Mouse (Mus musculus): ENCODE results near the gene C1ra. TPM values are rescaled to one million over a fixed set of nuclear protein-coding genes. Genes with fewer than 3 reads are reported as not detected.
"Not testable (repeated sequence)": the region's sequence is repeated elsewhere in the genome, so short reads cannot be mapped to it uniquely, and the experiment has no call there.

Gene C1ra
- polyA plus RNA-seq (2014; fragmentation: Nextera tagmentation; extraction: Ambion mirVana), result 0.12 TPM in 1 of 2 replicates, not detected in the other

DNA sequence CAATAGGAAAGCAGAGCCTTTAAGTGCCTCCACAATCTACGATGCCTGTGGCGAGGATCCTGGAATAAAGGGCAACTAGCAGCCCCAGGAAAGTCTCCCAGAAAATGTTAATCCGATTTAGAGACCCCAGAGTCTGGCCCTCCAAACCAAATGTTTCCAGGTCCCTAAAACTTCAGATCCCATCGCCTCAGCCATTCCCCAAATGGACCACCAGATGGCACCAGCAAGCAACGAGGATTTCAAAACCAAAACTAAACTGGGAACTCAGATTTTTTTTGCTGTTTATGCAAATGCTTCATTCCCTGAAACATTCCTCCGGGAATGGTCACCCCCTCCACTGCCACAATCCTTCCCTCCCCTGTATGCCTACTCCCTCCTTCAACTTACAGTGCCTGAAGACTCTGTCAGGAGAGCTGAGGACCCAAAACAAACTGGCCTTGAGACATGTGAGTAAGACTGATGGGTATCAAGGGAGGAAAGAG, at the start of gene C1ra:
Gene C1ra, plus strand, starts transcription at position 51 of the 482 bp plus-strand sequence.
- H3K4me1 ChIP-seq (ENCODE audit: control insufficient read depth, insufficient read depth, low read length), result no peaks in the 10 kb centered on the region
- DNase-seq (peak; percentile 70), ATAC-seq (ENCODE audit: low FRiP score, low TSS enrichment) (no peak)
- H3K4me2 ChIP-seq (ENCODE audit: low read length), result no peak within 1 kb of the TSS
- H3K27me3 ChIP-seq (ENCODE audit: control insufficient read depth, insufficient read depth, low read length), result no peaks in the 10 kb centered on the region
- no peaks in the 10 kb centered on the region for H3K9me3 ChIP-seq (ENCODE audit: control insufficient read depth, low read length)
- no peak within 1 kb of the TSS for H3K4me3 ChIP-seq (replicated peaks; ENCODE audit: low read depth, low read length)
- H3K27ac ChIP-seq (replicated peaks; ENCODE audit: low read depth, low read length), result no peak within 1 kb of the TSS
- 7% methylated on average over 6 of the region's 6 CpGs for WGBS
- H3K9ac ChIP-seq (replicated peaks; ENCODE audit: low read length), result no peak within 1 kb of the TSS
- H3K36me3 ChIP-seq (ENCODE audit: control insufficient read depth, insufficient read depth, low read length), result no peaks in the 10 kb centered on the region

DNA sequence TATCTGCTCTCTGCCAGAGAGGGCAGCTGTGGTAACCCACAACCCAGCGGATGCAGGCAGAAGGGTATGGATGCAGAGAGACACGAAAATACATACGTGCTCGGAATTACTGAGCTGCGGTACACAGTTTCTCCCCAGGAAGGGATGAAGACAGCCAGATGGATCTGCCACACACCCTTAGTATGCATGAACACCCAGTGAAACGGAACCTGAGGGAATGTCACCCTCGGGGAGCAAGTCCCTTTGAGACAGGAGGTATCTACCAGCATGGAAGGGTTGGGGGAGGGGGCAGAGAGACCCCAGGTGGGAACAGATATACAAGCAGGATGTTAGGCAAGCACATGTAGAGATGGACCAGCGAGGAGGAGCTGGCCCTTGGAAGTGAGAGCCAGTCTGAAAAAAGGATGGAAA, 48.3 kb upstream of the C1ra start:
- H3K27me3 ChIP-seq (ENCODE audit: control insufficient read depth, insufficient read depth, low read length), result no peaks in the 10 kb centered on the region
- H3K4me1 ChIP-seq (ENCODE audit: control insufficient read depth, insufficient read depth, low read length), result peaks cover 16% of the 10 kb centered on the region
- 20% methylated on average over 8 of the region's 8 CpGs for WGBS
- DNase-seq (peak; percentile 61), ATAC-seq (ENCODE audit: low FRiP score, low TSS enrichment) (peak; percentile 40)
- peak overlapping the region; percentile 78 for H3K4me2 ChIP-seq (ENCODE audit: low read length)
- H3K36me3 ChIP-seq (ENCODE audit: control insufficient read depth, insufficient read depth, low read length), result peaks cover 19% of the 10 kb centered on the region; the same call in 1 of the 2 replicates
- peak overlapping the region; percentile 81 for H3K9ac ChIP-seq (replicated peaks; ENCODE audit: low read length)
- H3K27ac ChIP-seq (replicated peaks; ENCODE audit: low read depth, low read length), result peak overlapping the region; percentile 89
- H3K9me3 ChIP-seq (ENCODE audit: control insufficient read depth, low read length), result no peaks in the 10 kb centered on the region
- peak overlapping the region; percentile 67 for H3K4me3 ChIP-seq (replicated peaks; ENCODE audit: low read depth, low read length)

DNA sequence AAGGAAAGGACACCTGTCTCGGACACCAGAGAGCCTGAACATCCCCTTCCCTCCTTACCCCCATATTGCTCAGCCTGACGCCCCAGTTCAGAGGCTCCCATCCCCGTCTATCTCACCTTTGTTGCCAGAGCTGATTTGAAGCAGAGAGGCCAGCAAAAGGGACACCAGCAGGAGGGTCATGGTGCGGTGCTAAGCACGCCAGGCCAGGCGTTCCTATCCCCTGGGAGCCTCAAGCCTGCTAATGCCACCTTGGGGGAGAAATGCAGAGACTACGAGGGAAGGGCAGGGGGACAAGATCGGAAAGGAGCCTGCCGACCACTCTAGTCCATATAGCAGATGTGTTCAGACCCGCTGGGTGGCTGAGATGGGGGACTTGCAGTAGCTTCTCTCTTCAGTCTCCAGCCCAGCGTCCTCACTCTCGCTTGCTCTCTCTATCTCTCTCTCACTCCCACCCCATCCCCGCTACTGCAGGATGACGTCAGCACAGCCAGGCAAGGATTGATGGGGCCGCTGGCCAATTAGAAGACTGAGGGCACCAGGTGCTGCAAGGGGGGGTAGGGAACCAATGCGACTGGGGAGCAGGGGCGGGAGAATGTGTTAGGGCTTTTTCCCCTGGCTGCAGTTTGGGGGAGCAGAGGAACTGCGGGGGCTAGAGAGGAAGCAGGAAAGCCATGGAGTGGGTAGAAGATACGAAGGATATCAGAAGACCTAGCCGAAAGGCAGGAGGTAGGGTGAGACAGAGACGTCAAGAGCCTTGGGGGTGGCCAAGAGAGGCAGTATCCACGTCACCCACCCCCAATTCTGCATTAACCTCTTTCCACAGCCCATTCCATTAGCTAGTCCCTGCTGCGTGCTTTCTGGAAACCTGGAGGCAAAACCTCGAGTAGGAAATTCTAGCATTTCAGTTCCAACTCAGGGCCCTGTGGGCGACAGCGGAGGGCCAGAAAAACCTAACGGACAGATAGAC, 47.6 kb upstream of the C1ra start, which contains the start of gene Clstn3:
Gene Clstn3, minus strand, starts transcription at position 490 of the 967 bp plus-strand sequence.
- 5% methylated on average over 27 of the region's 27 CpGs for WGBS
- peak within 1 kb of the TSS; percentile 89 for H3K27ac ChIP-seq (replicated peaks; ENCODE audit: low read depth, low read length)
- DNase-seq (peak; percentile 97), ATAC-seq (ENCODE audit: low FRiP score, low TSS enrichment) (peak; percentile 97)
- peak within 1 kb of the TSS; percentile 78 for H3K4me2 ChIP-seq (ENCODE audit: low read length)
- H3K27me3 ChIP-seq (ENCODE audit: control insufficient read depth, insufficient read depth, low read length), result no peaks in the 10 kb centered on the region
- H3K9ac ChIP-seq (replicated peaks; ENCODE audit: low read length), result peak within 1 kb of the TSS; percentile 81
- H3K36me3 ChIP-seq (ENCODE audit: control insufficient read depth, insufficient read depth, low read length), result peaks cover 15% of the 10 kb centered on the region; the same call in 1 of the 2 replicates
- peak within 1 kb of the TSS; percentile 67 for H3K4me3 ChIP-seq (replicated peaks; ENCODE audit: low read depth, low read length)
- peaks cover 16% of the 10 kb centered on the region for H3K4me1 ChIP-seq (ENCODE audit: control insufficient read depth, insufficient read depth, low read length)
- H3K9me3 ChIP-seq (ENCODE audit: control insufficient read depth, low read length), result no peaks in the 10 kb centered on the region

DNA sequence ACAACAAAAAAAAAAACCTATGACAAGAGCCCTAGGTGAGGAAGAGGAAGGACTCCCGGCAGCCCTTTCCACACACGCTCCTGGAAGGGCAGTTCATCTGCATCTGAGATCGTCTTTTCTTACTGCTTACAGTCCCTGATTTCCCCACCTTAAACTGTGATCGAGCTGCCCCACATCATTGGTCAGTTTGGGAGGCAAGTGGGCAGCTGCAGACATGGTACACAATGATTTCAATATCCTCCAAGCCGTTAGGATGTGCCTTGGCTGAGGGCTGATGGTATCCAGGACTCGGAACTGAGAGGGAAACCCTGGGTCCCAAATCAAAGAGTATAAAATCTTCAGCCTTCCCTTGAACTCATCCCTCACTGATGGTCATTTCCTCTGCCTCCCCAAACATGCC, 46.9 kb upstream of the C1ra start:
- ATAC-seq (ENCODE audit: low FRiP score, low TSS enrichment), result no peak
- peak overlapping the region; percentile 89 for H3K27ac ChIP-seq (replicated peaks; ENCODE audit: low read depth, low read length)
- H3K4me1 ChIP-seq (ENCODE audit: control insufficient read depth, insufficient read depth, low read length), result peaks cover 16% of the 10 kb centered on the region
- no peaks in the 10 kb centered on the region for H3K9me3 ChIP-seq (ENCODE audit: control insufficient read depth, low read length)
- no peak for DNase-seq
- peak overlapping the region; percentile 67 for H3K4me3 ChIP-seq (replicated peaks; ENCODE audit: low read depth, low read length)
- H3K4me2 ChIP-seq (ENCODE audit: low read length), result peak overlapping the region; percentile 78
- H3K27me3 ChIP-seq (ENCODE audit: control insufficient read depth, insufficient read depth, low read length), result no peaks in the 10 kb centered on the region
- 40% methylated on average over 6 of the region's 6 CpGs for WGBS
- peak overlapping the region; percentile 81 for H3K9ac ChIP-seq (replicated peaks; ENCODE audit: low read length)
- H3K36me3 ChIP-seq (ENCODE audit: control insufficient read depth, insufficient read depth, low read length), result peaks cover 9% of the 10 kb centered on the region; the same call in 1 of the 2 replicates

DNA sequence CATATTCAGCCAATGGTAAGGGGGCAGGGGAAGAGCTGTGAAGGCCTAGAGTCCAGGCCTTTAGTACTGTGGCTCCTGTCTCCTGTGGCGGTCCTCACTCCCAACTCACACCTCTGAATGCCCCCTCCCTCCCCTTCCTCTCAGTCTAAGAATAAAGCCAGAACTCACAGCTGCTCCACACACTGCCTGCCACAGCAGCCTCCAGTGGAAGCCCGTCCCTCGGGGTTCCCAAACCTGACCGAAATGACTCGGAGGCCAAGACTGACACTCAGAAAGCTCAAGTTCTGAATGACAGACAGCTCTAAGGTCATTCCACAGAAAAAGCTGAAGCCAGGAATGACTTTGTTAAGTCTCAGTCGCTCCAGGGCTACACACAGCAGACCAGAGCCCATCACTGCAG, 46.5 kb upstream of the C1ra start:
- peak overlapping the region; percentile 67; the same call in 1 of the 2 replicates for H3K4me3 ChIP-seq (replicated peaks; ENCODE audit: low read depth, low read length)
- 73% methylated on average over 6 of the region's 6 CpGs for WGBS
- H3K27me3 ChIP-seq (ENCODE audit: control insufficient read depth, insufficient read depth, low read length), result no peaks in the 10 kb centered on the region
- H3K4me1 ChIP-seq (ENCODE audit: control insufficient read depth, insufficient read depth, low read length), result peaks cover 16% of the 10 kb centered on the region
- no peak for ATAC-seq (ENCODE audit: low FRiP score, low TSS enrichment)
- H3K4me2 ChIP-seq (ENCODE audit: low read length), result peak overlapping the region; percentile 78
- H3K9ac ChIP-seq (replicated peaks; ENCODE audit: low read length), result no peak overlapping the region
- no peaks in the 10 kb centered on the region for H3K9me3 ChIP-seq (ENCODE audit: control insufficient read depth, low read length)
- DNase-seq, result no peak
- peaks cover 6% of the 10 kb centered on the region; the same call in 1 of the 2 replicates for H3K36me3 ChIP-seq (ENCODE audit: control insufficient read depth, insufficient read depth, low read length)
- 0 out of 2 replicates have a peak overlapping the region, but pooled peaks have one; percentile 89 for H3K27ac ChIP-seq (replicated peaks; ENCODE audit: low read depth, low read length)

DNA sequence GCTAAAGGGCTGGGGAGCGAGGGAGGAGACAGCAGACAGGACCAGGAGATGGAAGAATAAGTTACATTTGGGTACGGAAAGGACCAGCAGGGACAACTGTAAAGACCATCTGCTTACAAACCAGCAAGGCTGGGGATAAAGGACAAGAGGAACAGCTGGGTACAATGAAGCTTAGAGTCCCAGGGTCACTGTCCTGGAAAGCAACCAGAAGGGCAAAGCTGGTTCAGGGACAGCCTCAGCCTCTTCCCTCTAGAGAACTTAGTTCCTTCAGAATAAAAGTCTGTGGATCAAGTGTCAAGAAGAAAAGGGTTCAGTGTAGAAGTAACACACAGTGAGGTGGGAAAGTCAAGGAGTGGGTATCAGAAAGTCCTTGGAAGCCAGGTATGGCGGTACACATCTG, 41.1 kb upstream of the C1ra start:
- no peak overlapping the region for H3K27ac ChIP-seq (replicated peaks; ENCODE audit: low read depth, low read length)
- H3K9ac ChIP-seq (replicated peaks; ENCODE audit: low read length), result no peak overlapping the region
- no peaks in the 10 kb centered on the region for H3K27me3 ChIP-seq (ENCODE audit: control insufficient read depth, insufficient read depth, low read length)
- DNase-seq, result no peak
- H3K36me3 ChIP-seq (ENCODE audit: control insufficient read depth, insufficient read depth, low read length), result no peaks in the 10 kb centered on the region
- H3K4me3 ChIP-seq (replicated peaks; ENCODE audit: low read depth, low read length), result no peak overlapping the region
- no peak for ATAC-seq (ENCODE audit: low FRiP score, low TSS enrichment)
- no peak overlapping the region for H3K4me2 ChIP-seq (ENCODE audit: low read length)
- WGBS, result 94% methylated on average over 3 of the region's 3 CpGs
- H3K4me1 ChIP-seq (ENCODE audit: control insufficient read depth, insufficient read depth, low read length), result no peaks in the 10 kb centered on the region
- no peaks in the 10 kb centered on the region for H3K9me3 ChIP-seq (ENCODE audit: control insufficient read depth, low read length)

DNA sequence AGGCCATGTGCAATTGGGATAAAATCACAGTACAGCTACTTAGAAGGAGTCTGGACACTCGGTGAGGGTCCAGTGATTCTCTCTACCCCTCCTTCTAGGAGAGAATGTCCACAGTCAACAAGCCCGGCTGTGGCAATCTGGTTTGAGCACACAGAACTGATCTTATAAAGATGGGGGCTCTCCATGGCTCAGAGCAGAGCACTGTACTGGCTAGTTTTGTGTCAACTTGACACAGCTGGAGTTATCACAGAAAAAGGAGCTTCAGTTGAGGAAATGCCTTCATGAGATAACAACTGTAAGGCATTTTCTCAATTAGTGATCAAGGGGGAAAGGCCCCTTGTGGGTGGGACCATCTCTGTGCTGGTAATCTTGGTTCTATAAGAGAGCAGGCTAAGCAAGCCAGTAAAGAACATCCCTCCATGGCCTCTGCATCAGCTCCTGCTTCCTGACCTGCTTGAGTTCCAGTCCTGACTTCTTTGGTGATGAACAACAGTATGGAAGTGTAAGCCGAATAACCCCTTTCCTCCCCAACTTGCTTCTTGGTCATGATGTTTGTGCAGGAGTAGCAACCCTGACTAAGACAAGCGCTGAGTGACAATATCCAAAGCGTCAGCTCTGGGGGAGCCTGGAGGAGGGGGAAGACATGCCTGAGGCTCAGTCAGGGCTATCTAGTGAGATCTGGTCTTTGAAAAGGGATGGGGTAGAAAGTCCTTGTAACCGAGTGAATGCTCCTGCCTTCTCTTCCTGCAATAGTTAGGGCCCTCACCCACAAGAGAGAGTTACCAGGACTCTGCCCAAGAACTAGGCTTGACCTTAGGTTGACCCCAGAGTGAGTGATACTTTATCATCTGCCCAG, 40.2 kb upstream of the C1ra start:
- H3K4me2 ChIP-seq (ENCODE audit: low read length); H3K4me3 ChIP-seq (replicated peaks; ENCODE audit: low read depth, low read length); H3K9ac ChIP-seq (replicated peaks; ENCODE audit: low read length); H3K36me3 ChIP-seq (ENCODE audit: control insufficient read depth, insufficient read depth, low read length); ATAC-seq (ENCODE audit: low FRiP score, low TSS enrichment); H3K27ac ChIP-seq (replicated peaks; ENCODE audit: low read depth, low read length); H3K27me3 ChIP-seq (ENCODE audit: control insufficient read depth, insufficient read depth, low read length); DNase-seq; H3K4me1 ChIP-seq (ENCODE audit: control insufficient read depth, insufficient read depth, low read length); H3K9me3 ChIP-seq (ENCODE audit: control insufficient read depth, low read length): not testable (repeated sequence)
- WGBS, result 80% methylated on average over 6 of the region's 6 CpGs

DNA sequence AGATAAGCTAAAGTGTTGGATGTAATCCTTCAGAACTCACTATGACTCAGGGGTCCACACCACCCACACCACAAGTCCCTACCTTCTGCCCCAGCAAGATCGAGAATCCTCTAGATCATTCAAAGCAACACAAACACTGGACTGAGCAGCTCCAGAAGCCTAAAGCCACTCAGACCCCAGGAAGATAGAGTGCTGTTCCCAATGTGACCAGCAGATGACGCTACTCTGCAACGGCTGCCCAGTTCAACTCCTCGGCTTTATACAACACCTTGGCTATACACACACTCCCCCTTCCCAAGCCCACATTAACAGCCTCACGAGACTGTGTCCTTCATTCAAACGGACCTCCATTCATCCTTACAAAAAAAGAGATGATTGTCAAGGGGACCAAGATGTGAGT, 39.4 kb upstream of the C1ra start:
- WGBS, result 26% methylated on average over 6 of the region's 6 CpGs
- no peak overlapping the region for H3K9ac ChIP-seq (replicated peaks; ENCODE audit: low read length)
- no peaks in the 10 kb centered on the region for H3K9me3 ChIP-seq (ENCODE audit: control insufficient read depth, low read length)
- H3K4me2 ChIP-seq (ENCODE audit: low read length), result no peak overlapping the region
- H3K27ac ChIP-seq (replicated peaks; ENCODE audit: low read depth, low read length), result no peak overlapping the region
- no peak for ATAC-seq (ENCODE audit: low FRiP score, low TSS enrichment)
- no peaks in the 10 kb centered on the region for H3K27me3 ChIP-seq (ENCODE audit: control insufficient read depth, insufficient read depth, low read length)
- no peak overlapping the region for H3K4me3 ChIP-seq (replicated peaks; ENCODE audit: low read depth, low read length)
- DNase-seq, result no peak
- no peaks in the 10 kb centered on the region for H3K4me1 ChIP-seq (ENCODE audit: control insufficient read depth, insufficient read depth, low read length)
- no peaks in the 10 kb centered on the region for H3K36me3 ChIP-seq (ENCODE audit: control insufficient read depth, insufficient read depth, low read length)

All from midbrain, embryonic 14.5 days (tissue).